Mouse (Mus musculus) induced T-regulatory cell, adult 2 months (primary cell): ENCODE measurements around the gene Fut2.

Source experiments
- DNase-seq: peaks from one replicate; pipeline ENCODE4 v3.0.0-alpha.2; 2012; ENCODE audit warnings: low read depth

Gene Fut2

GRCm38 (mm10) chr7:45702809-45703520, 36.8 kb upstream of the Fut2 start:
- no peak for DNase-seq

GRCm38 (mm10) chr7:45702316-45702715, 36.1 kb upstream of the Fut2 start:
- DNase-seq = no peak

- DNase-seq = no peak
Observed at GRCm38 (mm10) chr7:45701607-45702006, 35.4 kb upstream of the Fut2 start.

GRCm38 (mm10) chr7:45701072-45701471, 34.9 kb upstream of the Fut2 start:
- DNase-seq = no peak

- DNase-seq = peak; percentile 82
Observed at GRCm38 (mm10) chr7:45700301-45701015, 34.3 kb upstream of the Fut2 start.

- no peak for DNase-seq
Observed at GRCm38 (mm10) chr7:45699523-45700141, 33.4 kb upstream of the Fut2 start, which contains the start of gene Car11. Gene Car11 (plus strand): TSS chr7:45699843.

GRCm38 (mm10) chr7:45697894-45698293, 31.7 kb upstream of the Fut2 start:
- peak; percentile 25 for DNase-seq

GRCm38 (mm10) chr7:45695098-45695497, 28.9 kb upstream of the Fut2 start:
- DNase-seq = peak; percentile 21

- no peak for DNase-seq
Observed at GRCm38 (mm10) chr7:45693921-45694591, 27.9 kb upstream of the Fut2 start, which contains the start of gene Sec1. Gene Sec1 (minus strand): TSS chr7:45694402.

- no peak for DNase-seq
Observed at GRCm38 (mm10) chr7:45692364-45692763, 26.2 kb upstream of the Fut2 start.

GRCm38 (mm10) chr7:45689800-45690199, 23.6 kb upstream of the Fut2 start:
- no peak for DNase-seq

GRCm38 (mm10) chr7:45689099-45689498, 22.9 kb upstream of the Fut2 start:
- no peak for DNase-seq

GRCm38 (mm10) chr7:45686841-45687240, 20.6 kb upstream of the Fut2 start:
- DNase-seq = no peak

- DNase-seq = no peak
Observed at GRCm38 (mm10) chr7:45685811-45686210, 19.6 kb upstream of the Fut2 start.

GRCm38 (mm10) chr7:45683396-45684050, 17.3 kb upstream of the Fut2 start, which contains the start of gene Ntn5:
Gene Ntn5 (plus strand): TSS chr7:45684022.
- peak; percentile 32 for DNase-seq

GRCm38 (mm10) chr7:45682144-45683126, 16.2 kb upstream of the Fut2 start:
- DNase-seq = peak; percentile 92

- peak; percentile 52 for DNase-seq
Observed at GRCm38 (mm10) chr7:45681046-45681736, 15.0 kb upstream of the Fut2 start.

- DNase-seq = no peak
Observed at GRCm38 (mm10) chr7:45679966-45680621, 13.9 kb upstream of the Fut2 start.

GRCm38 (mm10) chr7:45678513-45678912, 12.3 kb upstream of the Fut2 start:
- DNase-seq = no peak
